Comparison of ENCODE assay signal across 8 mouse cellular contexts in genomic region chr2:57919102-57919731, GRCm38 (mm10).
DNase-seq lines count a peak whose midpoint lies in the region; ATAC-seq and TF ChIP-seq lines count a peak whose summit lies in the region.

No protein-coding gene starts in this region.

- ATAC-seq in forebrain, embryonic 14.5 days, result no peak
- no peak for ATAC-seq in forebrain, embryonic 15.5 days (replicated peaks)
- ATAC-seq in embryonic facial prominence, embryonic 15.5 days (ENCODE audit: insufficient number of reproducible peaks, low FRiP score, low TSS enrichment, low read depth), result no peak
- no peak; the same call in 1 of the 2 replicates for ATAC-seq in stomach, postnatal 0 days (ENCODE audit: low FRiP score, low TSS enrichment)

- TF ChIP-seq CTCF in stomach, postnatal 0 days (IDR thresholded peaks at IDR 0.05; ENCODE audit: low read depth), result peak; percentile 87

- H3K9ac ChIP-seq in forebrain, embryonic 14.5 days (ENCODE audit: low read length), result no peak overlapping the region
- H3K9ac ChIP-seq in forebrain, embryonic 15.5 days (replicated peaks), result no peak overlapping the region
- H3K9ac ChIP-seq in embryonic facial prominence, embryonic 15.5 days, result peak overlapping the region; percentile 10; the same call in 1 of the 2 replicates
- H3K9ac ChIP-seq in stomach, postnatal 0 days (ENCODE audit: low read length), result no peak overlapping the region

- DNase-seq in forebrain, embryonic 14.5 days (ENCODE audit: low spot score), result peak; percentile 80
- peak; percentile 76 for DNase-seq in 416B (ENCODE audit: low read depth)
- DNase-seq in adrenal gland, adult 2 months, result peak; percentile 6
- peak; percentile 29 for DNase-seq in kidney, postnatal 14 days
- peak; percentile 52 for DNase-seq in lung, postnatal 36 days
- DNase-seq in stomach, postnatal 0 days (ENCODE audit: low spot score), result peak; percentile 51

- no peaks in the 10 kb centered on the region; the same call in 1 of the 2 replicates for H3K9me3 ChIP-seq in forebrain, embryonic 14.5 days (replicated peaks; ENCODE audit: control insufficient read depth, low read length)
- no peaks in the 10 kb centered on the region for H3K9me3 ChIP-seq in forebrain, embryonic 15.5 days
- no peaks in the 10 kb centered on the region for H3K9me3 ChIP-seq in embryonic facial prominence, embryonic 15.5 days (replicated peaks)
- H3K9me3 ChIP-seq in stomach, postnatal 0 days (ENCODE audit: control insufficient read depth, low read length), result no peaks in the 10 kb centered on the region

- no peaks in the 10 kb centered on the region for H3K36me3 ChIP-seq in forebrain, embryonic 14.5 days (ENCODE audit: control insufficient read depth, insufficient read depth, low read length)
- no peaks in the 10 kb centered on the region for H3K36me3 ChIP-seq in forebrain, embryonic 15.5 days
- no peaks in the 10 kb centered on the region for H3K36me3 ChIP-seq in embryonic facial prominence, embryonic 15.5 days
- no peaks in the 10 kb centered on the region for H3K36me3 ChIP-seq in stomach, postnatal 0 days (ENCODE audit: control insufficient read depth, insufficient read depth, low read length)

- H3K27me3 ChIP-seq in forebrain, embryonic 14.5 days (replicated peaks; ENCODE audit: control insufficient read depth, insufficient read depth, low read length), result no peaks in the 10 kb centered on the region
- no peaks in the 10 kb centered on the region for H3K27me3 ChIP-seq in forebrain, embryonic 15.5 days
- no peaks in the 10 kb centered on the region for H3K27me3 ChIP-seq in embryonic facial prominence, embryonic 15.5 days
- H3K27me3 ChIP-seq in stomach, postnatal 0 days (ENCODE audit: control insufficient read depth, insufficient read depth, low read length), result no peaks in the 10 kb centered on the region

- no peak overlapping the region for H3K4me3 ChIP-seq in forebrain, embryonic 14.5 days (ENCODE audit: low read depth, low read length)
- H3K4me3 ChIP-seq in forebrain, embryonic 15.5 days, result no peak overlapping the region
- peak overlapping the region; percentile 34 for H3K4me3 ChIP-seq in embryonic facial prominence, embryonic 15.5 days (replicated peaks)
- H3K4me3 ChIP-seq in stomach, postnatal 0 days (ENCODE audit: low read depth, low read length), result no peak overlapping the region

- no peak overlapping the region for H3K4me2 ChIP-seq in forebrain, embryonic 14.5 days (ENCODE audit: low read length)
- no peak overlapping the region for H3K4me2 ChIP-seq in forebrain, embryonic 15.5 days (replicated peaks)
- H3K4me2 ChIP-seq in embryonic facial prominence, embryonic 15.5 days (replicated peaks), result peak overlapping the region; percentile 40
- peak overlapping the region; percentile 15; the same call in 1 of the 2 replicates for H3K4me2 ChIP-seq in stomach, postnatal 0 days (replicated peaks; ENCODE audit: low read depth)

- 44% methylated on average over 14 of the region's 14 CpGs for WGBS in forebrain, embryonic 14.5 days
- WGBS in forebrain, embryonic 15.5 days, result 38% methylated on average over 14 of the region's 14 CpGs
- 20% methylated on average over 14 of the region's 14 CpGs for WGBS in embryonic facial prominence, embryonic 15.5 days
- 33% methylated on average over 14 of the region's 14 CpGs for WGBS in stomach, postnatal 0 days

- H3K4me1 ChIP-seq in forebrain, embryonic 14.5 days (ENCODE audit: control insufficient read depth, insufficient read depth, low read length), result peaks cover 3% of the 10 kb centered on the region; the same call in 1 of the 2 replicates
- peaks cover 10% of the 10 kb centered on the region for H3K4me1 ChIP-seq in forebrain, embryonic 15.5 days
- no peaks in the 10 kb centered on the region for H3K4me1 ChIP-seq in embryonic facial prominence, embryonic 15.5 days
- no peaks in the 10 kb centered on the region for H3K4me1 ChIP-seq in stomach, postnatal 0 days (replicated peaks; ENCODE audit: control insufficient read depth, insufficient read depth)

- TF ChIP-seq EP300 in stomach, postnatal 0 days (optimal IDR thresholded peaks at IDR 0.05), result no peak

- no peak overlapping the region for H3K27ac ChIP-seq in forebrain, embryonic 14.5 days (ENCODE audit: low read depth, low read length)
- H3K27ac ChIP-seq in forebrain, embryonic 15.5 days (replicated peaks), result no peak overlapping the region
- peak overlapping the region; percentile 25; the same call in 1 of the 2 replicates for H3K27ac ChIP-seq in embryonic facial prominence, embryonic 15.5 days (replicated peaks)
- H3K27ac ChIP-seq in stomach, postnatal 0 days (replicated peaks), result no peak overlapping the region

Comparison
In these comparisons a context has a peak if more than half of its experiments do, and no peak if none do; other contexts are left out.
1. DNase-seq: peak in every context shown above with its lines; median percentile 80 in forebrain, embryonic 14.5 days; 76 in 416B; 52 in lung, postnatal 36 days; 51 in stomach, postnatal 0 days; 29 in kidney, postnatal 14 days; 6 in adrenal gland, adult 2 months.
2. H3K4me2 ChIP-seq: peak in embryonic facial prominence, embryonic 15.5 days (single experiment) and stomach, postnatal 0 days (single experiment); none in forebrain, embryonic 14.5 days (single experiment) and forebrain, embryonic 15.5 days (single experiment).